Mouse (Mus musculus) embryonic fibroblast, embryonic 13.5 days (primary cell): ENCODE results near the gene 1700007K13Rik. TPM values are rescaled to one million over a fixed set of nuclear protein-coding genes. Genes with fewer than 3 reads are reported as not detected.

Experiments used
- H3K27ac ChIP-seq: 2 replicates; pipeline ENCODE4 v1.5.1; 2012; ENCODE audit warnings: low read length, control low read depth, inconsistent platforms; ENCODE audit not compliant: insufficient read depth
- H3K4me1 ChIP-seq: 2 replicates; pipeline ENCODE4 v1.6.1; 2011; ENCODE audit warnings: low read length; ENCODE audit not compliant: control insufficient read depth, insufficient read depth
- H3K4me3 ChIP-seq: 2 replicates; pipeline ENCODE4 v1.5.1; 2011; ENCODE audit warnings: mild to moderate bottlenecking, control low read depth, low read length; ENCODE audit not compliant: insufficient read depth
- CTCF ChIP-seq: IDR thresholded peaks from 2 replicates; pipeline ENCODE4 v1.5.1; 2011; ENCODE audit warnings: mild to moderate bottlenecking, control low read depth, low read length, moderate library complexity, borderline replicate concordance; ENCODE audit not compliant: insufficient read depth
- POLR2A ChIP-seq: IDR thresholded peaks from 2 replicates; pipeline ENCODE4 v1.6.1; 2011; ENCODE audit warnings: low read depth, mild to moderate bottlenecking, control low read depth, low read length, moderate library complexity
- polyA plus RNA-seq: library from polyadenylated mRNA; stranded (reverse); fragments of >200 nt; gene quantifications from 2 replicates; pipeline ENCODE4 v1.2.4, GENCODE M21; 2011; ENCODE audit warnings: low read depth; ENCODE audit not compliant: missing spikeins, insufficient read length

Gene 1700007K13Rik
- polyA plus RNA-seq, 1 experiment = 6.6 TPM

- Histone ChIP-seq H3K4me1 (no peaks in the 10 kb centered on the region), H3K27ac (no peak overlapping the region)
Measured at GRCm38 (mm10) chr2:28445082-28445481, 21.1 kb downstream of the 1700007K13Rik start.

DNA sequence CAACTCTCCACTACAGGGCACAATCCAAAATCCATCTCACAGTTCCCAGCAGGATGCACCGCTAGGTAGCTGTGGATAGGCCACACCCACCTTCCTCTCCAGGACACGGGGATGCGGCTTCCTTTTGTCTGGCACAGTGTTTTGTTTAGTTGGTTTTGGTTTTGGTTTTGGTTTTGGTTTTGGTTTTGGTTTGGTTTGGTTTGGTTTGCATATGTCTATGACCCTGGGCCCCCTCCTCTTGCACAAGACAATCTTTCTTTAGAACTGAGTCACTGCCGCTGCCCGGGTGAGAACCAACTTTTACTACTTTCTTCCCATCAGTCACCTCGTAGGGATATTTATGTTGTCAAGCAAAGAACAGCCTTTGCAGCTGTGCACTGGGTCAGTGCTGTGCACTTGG lies 25.3 kb downstream of the 1700007K13Rik start:
- H3K4me1 ChIP-seq = no peaks in the 10 kb centered on the region
- no peak overlapping the region for H3K27ac ChIP-seq
- TF ChIP-seq POLR2A = no peak
- no peak for TF ChIP-seq CTCF
- no peak overlapping the region for H3K4me3 ChIP-seq

More at GRCm38 (mm10) chr2:28445082-28445481, 21.1 kb downstream of the 1700007K13Rik start:
- H3K4me3 ChIP-seq = no peak overlapping the region
- no peak for TF ChIP-seq CTCF
- no peak for TF ChIP-seq POLR2A

GRCm38 (mm10) chr2:28435401-28435800 lies 30.7 kb downstream of the 1700007K13Rik start:
- Histone ChIP-seq H3K4me1 (no peaks in the 10 kb centered on the region), H3K4me3 (no peak overlapping the region), H3K27ac (no peak overlapping the region)
- TF ChIP-seq CTCF (no peak), POLR2A (no peak)

GRCm38 (mm10) chr2:28433512-28433911 lies 32.6 kb downstream of the 1700007K13Rik start:
- Histone ChIP-seq H3K27ac (no peak overlapping the region), H3K4me1 (no peaks in the 10 kb centered on the region)

DNA sequence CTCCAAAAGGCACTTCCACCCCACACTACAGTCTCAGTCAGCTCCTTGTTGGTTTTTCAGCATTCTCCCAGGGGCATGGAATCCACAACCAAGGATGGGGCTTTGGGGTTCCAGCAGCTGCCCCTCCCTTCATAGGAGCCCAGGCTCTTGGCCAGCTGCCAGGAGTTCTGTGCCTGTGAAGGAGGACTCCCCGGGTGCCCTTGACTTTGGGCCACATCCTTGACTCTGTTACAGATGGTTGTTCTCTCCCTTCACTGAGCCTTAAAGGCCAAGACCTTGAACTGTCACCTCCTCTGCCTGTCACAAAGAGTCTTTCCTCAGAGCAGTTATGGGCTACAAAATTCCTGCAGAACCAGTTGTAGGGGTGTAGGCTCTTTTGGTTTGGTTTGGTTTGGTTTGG lies 33.3 kb downstream of the 1700007K13Rik start:
- TF ChIP-seq POLR2A = no peak
- TF ChIP-seq CTCF = no peak
- H3K27ac ChIP-seq = no peak overlapping the region
- no peak overlapping the region for H3K4me3 ChIP-seq

More at GRCm38 (mm10) chr2:28433512-28433911, 32.6 kb downstream of the 1700007K13Rik start:
- H3K4me3 ChIP-seq = no peak overlapping the region
- no peak for TF ChIP-seq POLR2A

GRCm38 (mm10) chr2:28430846-28431245 lies 35.3 kb downstream of the 1700007K13Rik start:
- Histone ChIP-seq H3K4me1 (no peaks in the 10 kb centered on the region), H3K4me3 (no peak overlapping the region), H3K27ac (no peak overlapping the region)
- TF ChIP-seq CTCF = no peak
- TF ChIP-seq POLR2A = no peak

More for the DNA sequence above, 33.3 kb downstream of the 1700007K13Rik start:
- no peaks in the 10 kb centered on the region for H3K4me1 ChIP-seq

DNA sequence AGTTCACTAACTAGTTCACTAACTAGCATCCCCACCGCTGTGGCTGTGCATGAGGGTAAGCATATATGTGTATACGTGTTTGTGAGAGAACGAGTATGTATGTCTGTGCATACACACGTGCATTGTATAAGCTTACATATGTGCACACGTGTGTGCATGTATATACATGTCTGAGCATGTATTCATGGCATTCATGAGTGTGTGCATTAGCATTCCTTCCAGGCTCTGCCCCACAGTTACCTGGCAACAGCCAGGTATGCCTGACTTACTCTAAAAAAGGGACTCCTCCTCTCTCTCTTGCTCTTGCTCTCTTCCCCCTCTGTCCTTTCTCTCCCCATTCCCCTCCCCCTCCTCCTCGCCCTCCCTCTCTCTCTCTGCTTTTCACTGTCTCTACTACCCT lies 38.9 kb downstream of the 1700007K13Rik start:
- no peak for TF ChIP-seq POLR2A
- TF ChIP-seq CTCF = no peak
- Histone ChIP-seq H3K4me3 (no peak overlapping the region), H3K27ac (no peak overlapping the region), H3K4me1 (no peaks in the 10 kb centered on the region)

DNA sequence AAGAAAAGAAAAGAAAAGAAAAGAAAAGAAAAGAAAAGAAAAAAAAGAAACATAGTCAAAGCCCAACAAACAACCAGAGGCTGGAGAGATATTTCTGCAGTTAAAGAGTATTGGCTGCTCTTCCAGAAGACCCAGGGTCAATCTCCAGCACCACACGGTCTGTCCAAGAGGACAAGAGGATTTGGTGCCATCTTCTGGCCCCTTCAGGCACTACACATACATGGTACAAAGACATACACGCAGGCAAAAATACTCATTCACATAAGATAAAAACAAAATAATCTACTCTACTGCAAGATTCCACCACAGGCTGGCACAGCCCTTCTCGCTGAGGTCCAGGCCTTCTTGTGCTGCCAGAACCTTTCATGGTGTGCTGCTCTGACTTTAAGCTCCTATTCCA lies 43.0 kb downstream of the 1700007K13Rik start:
- Histone ChIP-seq H3K27ac (no peak overlapping the region), H3K4me3 (no peak overlapping the region), H3K4me1 (no peaks in the 10 kb centered on the region)
- TF ChIP-seq CTCF (0 out of 2 replicates have a peak, but pooled peaks have one; percentile 28), POLR2A (no peak)

DNA sequence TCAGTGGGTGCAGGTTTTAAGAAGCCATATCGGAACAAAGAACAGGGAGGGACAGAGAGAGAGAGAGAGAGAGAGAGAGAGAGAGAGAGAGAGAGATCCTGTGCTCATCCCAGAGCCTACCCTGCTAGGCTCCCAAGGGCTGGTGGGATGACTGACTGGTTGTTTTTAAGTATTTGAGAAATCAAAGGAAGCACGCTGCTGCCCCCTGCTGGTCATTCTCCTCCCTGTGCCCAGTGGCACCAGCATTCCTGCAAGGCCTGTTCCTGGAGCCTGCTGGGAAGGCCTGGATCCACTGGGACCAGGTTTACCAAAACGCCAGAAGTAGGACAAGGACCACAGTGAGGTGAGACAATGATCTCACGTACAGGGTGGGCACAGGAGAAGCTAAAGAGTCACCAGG lies 46.2 kb downstream of the 1700007K13Rik start:
- Histone ChIP-seq H3K4me1 (no peaks in the 10 kb centered on the region; the same call in 1 of the 2 replicates), H3K4me3 (no peak overlapping the region), H3K27ac (no peak overlapping the region)
- TF ChIP-seq POLR2A = no peak
- TF ChIP-seq CTCF = peak; percentile 90

DNA sequence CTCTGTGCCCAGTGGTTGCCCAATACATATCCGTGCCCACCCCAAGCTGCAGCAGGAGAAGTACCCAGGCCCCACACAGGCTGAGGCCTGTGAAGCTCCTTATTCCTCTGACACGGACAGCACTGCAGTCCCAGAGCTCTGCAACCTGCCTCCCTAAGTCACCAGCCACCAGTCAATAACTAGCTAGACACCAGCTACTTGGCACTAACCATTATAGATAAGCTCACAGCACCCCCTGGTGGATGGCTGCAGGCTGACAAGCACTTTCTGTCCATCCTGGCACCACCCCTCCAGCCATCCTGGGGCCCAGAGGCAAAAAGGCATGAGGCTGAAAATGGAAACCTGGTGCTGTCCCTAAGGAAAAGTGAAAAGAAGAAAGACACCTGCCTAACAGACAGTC lies 48.1 kb downstream of the 1700007K13Rik start:
- no peak for TF ChIP-seq POLR2A
- peak; percentile 82 for TF ChIP-seq CTCF
- Histone ChIP-seq H3K4me1 (no peaks in the 10 kb centered on the region; the same call in 1 of the 2 replicates), H3K4me3 (no peak overlapping the region), H3K27ac (no peak overlapping the region)

GRCm38 (mm10) chr2:28416511-28416910 lies 49.6 kb downstream of the 1700007K13Rik start:
- no peaks in the 10 kb centered on the region; the same call in 1 of the 2 replicates for H3K4me1 ChIP-seq
- H3K27ac ChIP-seq = no peak overlapping the region
- TF ChIP-seq CTCF = no peak
- no peak for TF ChIP-seq POLR2A
- no peak overlapping the region for H3K4me3 ChIP-seq
